Mouse (Mus musculus) heart, postnatal 0 days (tissue): ENCODE measurements around the gene Mettl21a. TPM values are rescaled to one million over a fixed set of nuclear protein-coding genes. Genes with fewer than 3 reads are reported as not detected.

Experiments used
- ATAC-seq: fragments of 200-750 bp; cut with Nextera tagmentation; 2 replicates; pipeline ENCODE4 v1.8.0; 2017; ENCODE audit warnings: low read depth, moderate number of reproducible peaks, moderate library complexity; ENCODE audit not compliant: insufficient read depth
- DNase-seq: peaks from one replicate; pipeline ENCODE4 v3.0.0-alpha.2; 2016; ENCODE audit warnings: low spot score
- H3K27ac ChIP-seq: fragments of 300-500 bp; sonication (generic); 2 replicates; pipeline ENCODE4 v1.5.1; 2014; ENCODE audit warnings: low read depth, mild to moderate bottlenecking
- H3K27me3 ChIP-seq: fragments of 300-500 bp; sonication (generic); 2 replicates; pipeline ENCODE4 v1.6.1; 2014; ENCODE audit warnings: low read length, mixed read lengths; ENCODE audit not compliant: control insufficient read depth, insufficient read depth
- H3K36me3 ChIP-seq: fragments of 300-500 bp; sonication (generic); replicated peaks from 2 replicates; pipeline ENCODE4 v1.6.1; 2014; ENCODE audit warnings: low read length, mixed read lengths; ENCODE audit not compliant: control insufficient read depth, insufficient read depth
- H3K4me1 ChIP-seq: fragments of 300-500 bp; sonication (generic); 2 replicates; pipeline ENCODE4 v1.6.1; 2014; ENCODE audit warnings: antibody characterized with exemption; ENCODE audit not compliant: control insufficient read depth, insufficient read depth
- H3K4me2 ChIP-seq: fragments of 300-500 bp; sonication (generic); 2 replicates; pipeline ENCODE4 v1.6.1; 2014; ENCODE audit warnings: low read depth, mild to moderate bottlenecking, low read length, moderate library complexity
- H3K4me3 ChIP-seq: fragments of 300-500 bp; sonication (generic); 2 replicates; pipeline ENCODE4 v1.5.1; 2014; ENCODE audit warnings: low read depth, low read length
- H3K9ac ChIP-seq: fragments of 300-500 bp; sonication (generic); replicated peaks from 2 replicates; pipeline ENCODE4 v1.6.1; 2014; ENCODE audit warnings: low read depth, low read length, mixed read lengths
- H3K9me3 ChIP-seq: fragments of 300-500 bp; sonication (generic); replicated peaks from 2 replicates; pipeline ENCODE4 v1.6.1; 2016; ENCODE audit warnings: low read length; ENCODE audit not compliant: control insufficient read depth
- CTCF ChIP-seq: IDR thresholded peaks from 2 replicates; pipeline ENCODE4 v1.5.1; 2016; ENCODE audit warnings: antibody characterized with exemption, control low read depth, low read depth
- EP300 ChIP-seq: IDR thresholded peaks from 2 replicates; pipeline ENCODE4 v1.6.1; 2016; ENCODE audit warnings: antibody characterized with exemption, low read depth
- WGBS: fragments of 180-500 bp; shearing (Covaris S2); extraction: QIAGEN DNeasy Blood & Tissue Kit; methylation state at CpG from one replicate; pipeline ENCODE4 v1.1.7; 2014; 5-methylcytosine and 5-hydroxymethylcytosine counted together
- polyA plus RNA-seq: library from polyadenylated mRNA; unstranded; fragments of >200 nt; fragmentation: Nextera tagmentation; extraction: Ambion mirVana; gene quantifications from 2 replicates; pipeline ENCODE4 v1.2.1, GENCODE M21; 2015
- total RNA-seq: library from RNA; depleted of rRNA; stranded (reverse); fragments of >200 nt; gene quantifications from 2 replicates; pipeline ENCODE4 v1.2.3, GENCODE M21; 2014; ENCODE audit warnings: low replicate concordance

Mettl21a gene
- total and polyA plus RNA-seq, 2 experiments from 2014 or later, result 10.3 to 21.0 TPM

GRCm38 (mm10) chr1:64614311-64614710 lies 2.7 kb downstream of the Mettl21a start:
- H3K36me3 ChIP-seq, result peaks cover 31% of the 10 kb centered on the region; the same call in 1 of the 2 replicates
- TF ChIP-seq CTCF, result no peak
- TF ChIP-seq EP300, result no peak
- H3K4me3 ChIP-seq, result no peak overlapping the region
- WGBS, result 83% methylated on average over 9 of the region's 9 CpGs
- no peak overlapping the region for H3K4me2 ChIP-seq
- H3K9ac ChIP-seq, result no peak overlapping the region
- no peak for ATAC-seq
- peaks cover 13% of the 10 kb centered on the region for H3K4me1 ChIP-seq
- no peaks in the 10 kb centered on the region for H3K9me3 ChIP-seq
- H3K27me3 ChIP-seq, result no peaks in the 10 kb centered on the region
- no peak for DNase-seq
- no peak overlapping the region for H3K27ac ChIP-seq

GRCm38 (mm10) chr1:64609976-64610375 lies 7.1 kb downstream of the Mettl21a start:
- no peaks in the 10 kb centered on the region for H3K9me3 ChIP-seq
- DNase-seq (no peak), ATAC-seq (peak; percentile 51; the same call in 1 of the 2 replicates)
- no peak overlapping the region for H3K9ac ChIP-seq
- TF ChIP-seq EP300 (no peak), CTCF (no peak)
- no peak overlapping the region for H3K27ac ChIP-seq
- no peak overlapping the region for H3K4me2 ChIP-seq
- no peaks in the 10 kb centered on the region for H3K4me1 ChIP-seq
- H3K4me3 ChIP-seq, result no peak overlapping the region
- H3K36me3 ChIP-seq, result peaks cover 49% of the 10 kb centered on the region
- WGBS, result 60% methylated on average over 9 of the region's 9 CpGs
- H3K27me3 ChIP-seq, result no peaks in the 10 kb centered on the region

GRCm38 (mm10) chr1:64609145-64609544 lies 7.9 kb downstream of the Mettl21a start:
- 59% methylated on average over 4 of the region's 4 CpGs for WGBS
- TF ChIP-seq CTCF, result no peak
- no peak for TF ChIP-seq EP300
- no peak for ATAC-seq

GRCm38 (mm10) chr1:64603381-64603780 lies 13.7 kb downstream of the Mettl21a start:
- H3K36me3 ChIP-seq, result peaks cover 33% of the 10 kb centered on the region
- DNase-seq (no peak), ATAC-seq (no peak)
- no peak overlapping the region for H3K9ac ChIP-seq
- 85% methylated on average over 5 of the region's 5 CpGs for WGBS
- H3K4me2 ChIP-seq, result no peak overlapping the region
- H3K9me3 ChIP-seq, result no peaks in the 10 kb centered on the region
- no peak overlapping the region for H3K4me3 ChIP-seq
- H3K27ac ChIP-seq, result no peak overlapping the region
- no peak for TF ChIP-seq CTCF
- no peak for TF ChIP-seq EP300
- no peaks in the 10 kb centered on the region for H3K27me3 ChIP-seq
- H3K4me1 ChIP-seq, result no peaks in the 10 kb centered on the region

More at GRCm38 (mm10) chr1:64609145-64609544, 7.9 kb downstream of the Mettl21a start:
- Histone ChIP-seq H3K9ac (no peak overlapping the region), H3K27me3 (no peaks in the 10 kb centered on the region), H3K4me3 (no peak overlapping the region), H3K36me3 (peaks cover 44% of the 10 kb centered on the region), H3K27ac (no peak overlapping the region), H3K4me1 (no peaks in the 10 kb centered on the region), H3K4me2 (no peak overlapping the region), H3K9me3 (no peaks in the 10 kb centered on the region)
- DNase-seq, result no peak

- TF ChIP-seq EP300, result no peak
- no peak for TF ChIP-seq CTCF
- Histone ChIP-seq H3K4me3 (no peak overlapping the region), H3K9me3 (no peaks in the 10 kb centered on the region), H3K4me1 (0 out of 2 replicates have a peak, but pooled peaks cover 5% of the 10 kb centered on the region), H3K36me3 (peaks cover 28% of the 10 kb centered on the region; the same call in 1 of the 2 replicates), H3K4me2 (no peak overlapping the region), H3K9ac (no peak overlapping the region), H3K27ac (no peak overlapping the region), H3K27me3 (no peaks in the 10 kb centered on the region)
- 72% methylated on average over 6 of the region's 6 CpGs for WGBS
- no peak for ATAC-seq
- DNase-seq, result no peak
Observed at GRCm38 (mm10) chr1:64601242-64601842, 15.7 kb downstream of the Mettl21a start.
